Mouse (Mus musculus) left cerebral cortex, postnatal 36 days (tissue): ENCODE results near the gene Tnfrsf25. TPM values are rescaled to one million over a fixed set of nuclear protein-coding genes. Genes with fewer than 3 reads are reported as not detected.

Experiments
- DNase-seq, 2 experiments: peaks; one replicate each; pipeline ENCODE4 v3.0.0; 2021 to 2022; ENCODE audit warnings: low spot score in 2 of 2, mixed read lengths in 1 of 2
- intact Hi-C: fragments of 180-260 bp; cut with DNase I; formaldehyde crosslinking; loops from one replicate; pipeline ENCODE4 v1.15.1; 2025
- total RNA-seq, 2 experiments: library from RNA; stranded (reverse); gene quantifications; 2 replicates each; pipeline ENCODE4 v1.2.3; 2021

Tnfrsf25 gene
- total RNA-seq, 2 experiments from 2014 or later, result 8.7 to 10.1 TPM

DNA sequence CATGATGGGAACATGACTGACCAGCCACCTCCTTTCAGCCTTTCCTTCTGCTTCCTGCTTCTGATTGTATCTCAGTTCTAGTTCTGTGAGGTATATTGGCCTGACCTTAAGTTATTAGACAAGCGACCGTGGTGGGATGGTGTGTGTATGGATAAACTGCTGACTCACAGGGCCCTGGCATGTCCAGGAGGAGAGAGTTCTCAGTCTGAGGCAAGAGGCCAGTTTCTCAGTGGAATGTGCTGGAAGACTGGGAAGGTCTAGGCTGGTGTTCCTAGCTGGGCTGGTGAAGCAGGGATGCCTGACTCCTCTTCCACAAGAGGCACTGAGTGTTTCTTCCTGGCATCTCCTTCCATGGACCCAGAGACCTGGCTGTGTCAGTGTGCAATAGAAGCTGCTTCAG lies 47.0 kb downstream of the Tnfrsf25 start:
- DNase-seq, result no peak
- intact Hi-C loops, result no loop called here

DNA sequence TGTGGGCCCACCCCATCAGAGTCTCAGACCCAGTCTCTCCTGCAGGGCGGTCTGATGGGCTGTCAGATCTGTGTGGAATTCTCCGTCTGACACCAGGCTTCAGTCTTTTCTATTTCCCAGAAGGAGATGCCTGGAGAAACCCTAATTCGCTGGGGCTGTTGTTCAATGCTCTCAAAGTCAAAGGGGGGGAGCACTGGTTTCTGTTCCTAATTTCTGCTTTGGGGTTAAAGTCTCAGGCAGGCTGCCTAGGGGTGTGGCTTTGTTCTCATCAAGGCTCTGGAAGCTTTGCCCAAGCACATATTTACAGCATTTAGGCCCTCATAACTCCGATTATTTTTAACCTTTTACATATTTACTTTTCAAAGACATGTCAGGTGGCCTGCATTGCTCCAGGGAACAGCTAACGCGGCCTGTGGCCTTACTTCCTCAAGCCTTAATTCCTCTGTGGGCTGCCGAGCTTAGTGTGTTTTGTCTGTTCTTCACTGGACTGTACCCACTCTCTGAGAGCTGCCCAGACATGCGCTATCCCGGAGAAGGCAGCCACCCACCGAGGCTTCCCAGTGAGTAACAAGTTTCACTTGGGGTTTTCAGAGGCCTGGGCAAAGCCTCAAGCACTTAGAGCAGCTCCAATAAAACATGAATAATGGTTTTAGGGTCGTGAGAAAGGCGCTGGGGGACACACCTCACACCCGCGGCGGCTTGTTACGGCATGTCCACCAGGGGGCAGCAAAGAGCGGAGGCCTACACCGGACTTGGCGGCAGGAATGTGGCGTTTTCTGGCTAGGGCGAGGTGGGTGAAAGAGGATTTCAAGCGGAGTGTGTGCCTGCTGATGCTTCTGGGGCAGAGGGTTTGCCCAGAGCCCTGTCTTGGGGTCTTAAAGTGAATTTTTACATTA lies 49.5 kb downstream of the Tnfrsf25 start:
- intact Hi-C loops, result no loop called here
- no peak for DNase-seq

DNA sequence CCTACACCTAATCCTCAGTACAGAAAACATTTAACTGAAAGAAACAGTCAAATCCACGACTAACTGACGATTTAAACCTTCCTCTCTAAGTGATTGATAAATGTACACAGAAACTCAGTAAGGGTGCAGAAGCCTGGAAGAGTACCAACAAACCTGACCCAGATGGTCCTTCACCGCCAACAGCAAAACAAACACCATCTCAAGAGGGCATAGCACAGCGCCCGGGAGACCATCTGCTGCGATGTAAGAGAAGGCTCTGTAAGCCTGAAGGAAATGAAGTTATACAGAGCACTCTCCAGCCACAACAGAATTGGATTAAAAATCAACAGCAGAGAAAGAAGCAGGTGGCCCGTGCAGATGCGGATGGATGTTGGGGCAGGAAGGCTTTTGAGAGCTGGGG lies 52.3 kb downstream of the Tnfrsf25 start:
- intact Hi-C loops, result no loop called here
- no peak for DNase-seq

DNA sequence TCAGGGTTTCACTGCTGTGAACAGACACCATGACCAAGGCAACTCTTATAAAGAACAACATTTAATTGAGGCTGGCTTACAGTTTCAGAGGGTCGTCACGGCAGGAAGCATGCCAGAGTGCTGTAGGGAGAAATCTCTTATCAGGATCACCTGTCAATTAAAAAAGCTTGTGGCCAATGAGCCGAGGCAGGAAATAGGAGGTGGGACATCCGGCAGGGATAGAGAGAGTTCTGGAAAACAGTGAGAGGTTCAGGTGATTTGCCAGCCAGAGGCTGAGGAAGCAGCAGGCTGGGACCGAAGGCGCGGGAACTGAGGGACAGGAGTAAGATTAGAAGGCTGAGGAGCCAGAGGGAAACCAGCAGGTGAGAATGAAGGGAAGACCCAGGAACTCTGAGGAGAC lies 53.4 kb downstream of the Tnfrsf25 start:
- no peak for DNase-seq
- intact Hi-C loops, result no loop called here

Other genes starting within 250 kb of the Tnfrsf25 start
- gene Dnajc11, start 182.2 kb upstream of the Tnfrsf25 start, total RNA-seq, result 10 to 100 TPM; 66.0 to 69.2 TPM
- gene Thap3, start 126.9 kb upstream of the Tnfrsf25 start, total RNA-seq, result 10 to 100 TPM; 15.2 to 21.8 TPM
- gene Phf13, start 119.7 kb upstream of the Tnfrsf25 start, total RNA-seq, result 10 to 100 TPM; 11.3 to 16.5 TPM
- 10 to 100 TPM; 14.4 to 18.0 TPM for gene Klhl21, start 107.1 kb upstream of the Tnfrsf25 start, total RNA-seq
- 10 to 100 TPM; 10.3 to 13.3 TPM for gene Zbtb48, start 88.3 kb upstream of the Tnfrsf25 start, total RNA-seq
- under 1 TPM; 0.64 to 0.75 TPM for gene Tas1r1, start 77.4 kb upstream of the Tnfrsf25 start, total RNA-seq
- 10 to 100 TPM; 17.1 to 19.3 TPM for gene Nol9, start 76.6 kb upstream of the Tnfrsf25 start, total RNA-seq
- gene Plekhg5, start 43.4 kb upstream of the Tnfrsf25 start, total RNA-seq, result 10 to 100 TPM; 82.5 to 84.4 TPM
- gene Espn, start 36.4 kb downstream of the Tnfrsf25 start, total RNA-seq, result 1 to 10 TPM; 1.4 to 2.0 TPM
- not detected for gene Hes2, start 42.9 kb downstream of the Tnfrsf25 start, total RNA-seq
- gene Acot7, start 62.2 kb downstream of the Tnfrsf25 start, total RNA-seq, result 100 to 1,000 TPM; 295 to 323 TPM
- 10 to 100 TPM; 28.0 to 31.2 TPM for gene Gpr153, start 158.3 kb downstream of the Tnfrsf25 start, total RNA-seq
- gene Hes3, start 175.7 kb downstream of the Tnfrsf25 start, total RNA-seq, result under 1 TPM in 1 of 2 experiments, not detected in 1; 0.35 TPM
- gene Icmt, start 181.3 kb downstream of the Tnfrsf25 start, total RNA-seq, result 10 to 100 TPM; 45.9 to 47.8 TPM
- gene Rnf207, start 203.1 kb downstream of the Tnfrsf25 start, total RNA-seq, result 10 to 100 TPM; 10.2 to 17.0 TPM
- 100 to 1,000 TPM; 161 to 162 TPM for gene Rpl22, start 209.8 kb downstream of the Tnfrsf25 start, total RNA-seq
- 100 to 1,000 TPM; 162 to 195 TPM for gene Chd5, start 222.7 kb downstream of the Tnfrsf25 start, total RNA-seq